Mouse (Mus musculus) cortical plate, adult 2 months (tissue): ENCODE data around the gene Pyroxd2.

Experiments used
- CTCF ChIP-seq: fragments of 200-500 bp; IDR thresholded peaks from 2 replicates; pipeline ENCODE4 v1.5.1; 2011; ENCODE audit warnings: mild to moderate bottlenecking, control low read depth, low read length; ENCODE audit not compliant: insufficient read depth; ENCODE audit errors: extremely low read depth
- POLR2A ChIP-seq: fragments of 200-500 bp; IDR thresholded peaks from 2 replicates; pipeline ENCODE4 v1.6.1; 2011; ENCODE audit warnings: mild to moderate bottlenecking, low read length, control low read depth; ENCODE audit not compliant: insufficient read depth; ENCODE audit errors: extremely low read depth

- TF ChIP-seq CTCF = no peak
- no peak for TF ChIP-seq POLR2A
These were observed 14.8 kb downstream of the Pyroxd2 start for GRCm38 (mm10) chr19:42737753-42738152.
